Comparison of ENCODE assay signal across 18 mouse cellular contexts in the genomic region with DNA sequence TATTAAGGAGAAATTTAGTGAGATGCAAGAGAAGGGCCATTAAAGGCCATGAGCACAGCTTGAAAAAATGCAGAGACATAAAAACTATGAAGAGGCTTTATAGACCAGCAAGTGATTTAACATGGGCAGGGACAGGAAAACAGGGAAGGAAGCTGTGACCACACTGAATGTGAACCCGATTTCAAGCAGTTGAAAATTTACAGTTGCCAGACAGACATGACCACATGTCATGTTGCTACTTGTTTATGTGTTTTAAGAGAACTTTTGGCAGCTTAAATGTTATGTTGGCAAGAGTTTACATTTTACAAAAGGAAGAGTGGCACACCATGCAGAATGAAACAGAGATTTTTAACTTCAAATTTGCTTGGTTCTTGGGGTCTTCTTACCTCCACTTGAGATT.
"Had no signal": no experiment of that assay in that cellular context is flagged by ENCODE, and none has a peak within 500 bp of the region (broad histone marks: within the 10 kb centered on the region; RNA-seq: fewer than 3 reads in every experiment).

No protein-coding gene starts in this region.

- H3K9ac ChIP-seq: liver, embryonic 13.5 days; midbrain, embryonic 13.5 days; neural tube, embryonic 13.5 days had no signal

- H3K4me1 ChIP-seq: liver, embryonic 13.5 days; megakaryocyte, embryonic 14.5 days; midbrain, embryonic 10.5 days; midbrain, embryonic 13.5 days; neural tube, embryonic 13.5 days had no signal

- H3K36me3 ChIP-seq: liver, embryonic 13.5 days; midbrain, embryonic 10.5 days; midbrain, embryonic 13.5 days; neural tube, embryonic 13.5 days had no signal

- ATAC-seq: midbrain, embryonic 13.5 days; midbrain, embryonic 16.5 days had no signal

- H3K4me2 ChIP-seq: liver, embryonic 13.5 days; midbrain, embryonic 13.5 days; neural tube, embryonic 13.5 days had no signal

- H3K4me3 ChIP-seq: layer of hippocampus, adult 2 months; liver, embryonic 13.5 days; megakaryocyte, embryonic 14.5 days; midbrain, embryonic 10.5 days; midbrain, embryonic 13.5 days; myocyte; neural tube, embryonic 13.5 days had no signal

- DNase-seq: kidney, postnatal 25 days; layer of hippocampus, adult 9-11 months; liver, embryonic 13.5 days; lung, adult 2 months; lung, postnatal 14 days; retina, postnatal 1 day; right cerebral cortex, postnatal 25 days; thymus, adult 18-20 months; thymus, postnatal 4 days had no signal

- H3K27ac ChIP-seq: kidney, postnatal 0 days; layer of hippocampus, adult 2 months; liver, embryonic 13.5 days; macrophage; midbrain, embryonic 10.5 days; midbrain, embryonic 13.5 days; neural tube, embryonic 13.5 days had no signal

- H3K27me3 ChIP-seq: liver, embryonic 13.5 days; megakaryocyte, embryonic 14.5 days; midbrain, embryonic 13.5 days; neural tube, embryonic 13.5 days had no signal

- H3K9me3 ChIP-seq: liver, embryonic 13.5 days; megakaryocyte, embryonic 14.5 days; midbrain, embryonic 10.5 days; midbrain, embryonic 13.5 days; neural tube, embryonic 13.5 days had no signal
